Mouse (Mus musculus) kidney, embryonic 16.5 days (tissue): ENCODE results near the gene Stk25. TPM values are rescaled to one million over a fixed set of nuclear protein-coding genes. Genes with fewer than 3 reads are reported as not detected.

Source experiments
- ATAC-seq: fragments of 200-750 bp; cut with Nextera tagmentation; 2 replicates; pipeline ENCODE4 v1.8.0; 2017; ENCODE audit warnings: moderate TSS enrichment; ENCODE audit not compliant: low FRiP score, low TSS enrichment
- H3K27ac ChIP-seq: fragments of 300-500 bp; sonication (generic); 2 replicates; pipeline ENCODE4 v1.5.1; 2014; ENCODE audit warnings: low read length
- H3K27me3 ChIP-seq: fragments of 300-500 bp; sonication (generic); 2 replicates; pipeline ENCODE4 v1.6.1; 2014; ENCODE audit warnings: low read length, control low read depth, mixed read lengths; ENCODE audit not compliant: insufficient read depth
- H3K36me3 ChIP-seq: fragments of 300-500 bp; sonication (generic); 2 replicates; pipeline ENCODE4 v1.6.1; 2014; ENCODE audit warnings: low read length, control low read depth, mixed read lengths; ENCODE audit not compliant: insufficient read depth
- H3K4me1 ChIP-seq: fragments of 300-500 bp; sonication (generic); 2 replicates; pipeline ENCODE4 v1.6.1; 2014; ENCODE audit warnings: low read length, control low read depth, mixed read lengths; ENCODE audit not compliant: insufficient read depth
- H3K4me2 ChIP-seq: fragments of 300-500 bp; sonication (generic); replicated peaks from 2 replicates; pipeline ENCODE4 v1.6.1; 2014; ENCODE audit warnings: low read depth, low read length
- H3K4me3 ChIP-seq: fragments of 300-500 bp; sonication (generic); 2 replicates; pipeline ENCODE4 v1.5.1; 2014; ENCODE audit warnings: mild to moderate bottlenecking, low read length
- H3K9ac ChIP-seq: fragments of 300-500 bp; sonication (generic); replicated peaks from 2 replicates; pipeline ENCODE4 v1.6.1; 2014; ENCODE audit warnings: low read length
- H3K9me3 ChIP-seq: fragments of 300-500 bp; sonication (generic); 2 replicates; pipeline ENCODE4 v1.6.1; 2016; ENCODE audit warnings: low read length, control low read depth
- WGBS: fragments of 180-500 bp; shearing (Covaris S2); extraction: QIAGEN DNeasy Blood & Tissue Kit; methylation state at CpG from one replicate; pipeline ENCODE4 v1.1.7; 2014; 5-methylcytosine and 5-hydroxymethylcytosine counted together
- polyA plus RNA-seq: library from polyadenylated mRNA; unstranded; fragments of >200 nt; fragmentation: Nextera tagmentation; extraction: Ambion mirVana; gene quantifications from 2 replicates; pipeline ENCODE4 v1.2.1, GENCODE M21; 2015

The Stk25 gene
- polyA plus RNA-seq, 1 experiment from 2014 or later: 205 TPM

DNA sequence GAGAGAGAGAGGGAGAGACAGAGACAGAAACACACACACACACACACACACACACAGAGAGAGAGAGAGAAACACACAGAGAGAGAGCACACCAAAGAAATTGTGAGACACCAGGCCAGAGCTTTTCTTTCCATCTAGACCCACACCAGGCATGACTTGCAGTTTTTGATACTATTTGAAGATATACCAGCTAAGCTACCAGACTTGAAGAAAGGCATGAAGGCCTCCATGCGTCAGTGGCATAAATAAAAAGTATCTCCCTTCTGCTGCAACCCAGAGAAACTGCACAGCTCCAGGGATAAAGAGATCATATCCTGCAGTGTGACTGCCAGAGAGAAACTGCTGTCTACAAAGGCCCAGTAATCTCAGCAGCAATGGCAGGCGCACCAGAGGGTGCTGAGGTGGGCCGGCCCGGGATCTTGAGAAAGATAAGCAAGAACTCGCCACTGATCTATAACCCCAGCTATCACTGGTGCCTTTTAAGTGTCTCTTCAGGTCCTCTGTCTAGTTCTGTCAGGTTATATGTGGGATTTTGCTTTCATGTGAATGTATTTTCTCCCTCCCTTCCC is 8.8 kb downstream of the Stk25 start:
- no peak for ATAC-seq
- Histone ChIP-seq H3K27me3 (no peaks in the 10 kb centered on the region), H3K4me1 (peaks cover 4% of the 10 kb centered on the region; the same call in 1 of the 2 replicates), H3K4me2 (no peak overlapping the region), H3K9me3 (no peaks in the 10 kb centered on the region), H3K4me3 (no peak overlapping the region), H3K27ac (no peak overlapping the region), H3K36me3 (no peaks in the 10 kb centered on the region), H3K9ac (no peak overlapping the region)
- 83% methylated on average over 5 of the region's 5 CpGs for WGBS

DNA sequence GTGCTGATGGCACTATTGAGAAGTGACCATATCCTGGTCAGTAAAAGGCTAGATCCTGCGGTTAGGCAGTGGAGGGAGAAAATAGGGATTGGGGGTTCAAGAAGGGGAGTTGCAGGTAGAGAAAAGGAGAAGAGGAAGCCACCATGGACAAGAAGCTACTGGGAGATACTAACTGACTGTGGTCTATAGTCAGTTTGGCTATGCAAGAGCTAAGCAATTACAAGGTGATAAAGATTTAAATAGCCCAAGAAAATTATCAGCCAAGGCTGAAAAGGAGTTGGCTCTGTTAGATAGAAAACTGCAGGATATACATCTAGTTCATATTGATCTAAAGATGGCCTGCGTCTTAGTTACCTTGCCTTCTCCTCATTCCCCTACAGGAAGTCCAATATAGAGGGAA is 15.8 kb downstream of the Stk25 start:
- Histone ChIP-seq H3K9me3 (no peaks in the 10 kb centered on the region), H3K36me3 (no peaks in the 10 kb centered on the region), H3K4me1 (no peaks in the 10 kb centered on the region), H3K4me3 (no peak overlapping the region), H3K4me2 (no peak overlapping the region), H3K27me3 (no peaks in the 10 kb centered on the region), H3K9ac (no peak overlapping the region), H3K27ac (no peak overlapping the region)
- no peak for ATAC-seq
- WGBS: 89% methylated on average over 2 of the region's 2 CpGs

DNA sequence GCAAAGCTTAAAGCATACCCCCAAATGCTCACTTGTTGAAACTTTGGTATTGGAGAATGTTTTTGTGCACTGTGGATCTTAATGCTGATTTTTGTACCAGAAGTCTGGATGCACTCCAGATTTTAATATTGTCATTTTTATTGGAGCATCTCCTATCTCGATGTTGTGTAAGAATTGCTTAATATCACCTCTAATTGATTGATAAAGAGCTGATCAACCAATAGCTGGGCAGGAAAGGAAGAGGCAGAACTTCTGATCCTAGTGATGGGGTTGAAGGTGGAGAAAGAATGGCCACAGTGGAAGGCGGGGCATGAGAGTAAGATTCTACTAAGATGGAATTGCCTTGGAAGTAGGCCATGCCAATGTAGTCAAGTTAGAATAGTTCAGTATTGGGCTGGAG is 16.5 kb downstream of the Stk25 start:
- no peak overlapping the region for H3K4me2 ChIP-seq
- H3K27ac ChIP-seq: no peak overlapping the region

DNA sequence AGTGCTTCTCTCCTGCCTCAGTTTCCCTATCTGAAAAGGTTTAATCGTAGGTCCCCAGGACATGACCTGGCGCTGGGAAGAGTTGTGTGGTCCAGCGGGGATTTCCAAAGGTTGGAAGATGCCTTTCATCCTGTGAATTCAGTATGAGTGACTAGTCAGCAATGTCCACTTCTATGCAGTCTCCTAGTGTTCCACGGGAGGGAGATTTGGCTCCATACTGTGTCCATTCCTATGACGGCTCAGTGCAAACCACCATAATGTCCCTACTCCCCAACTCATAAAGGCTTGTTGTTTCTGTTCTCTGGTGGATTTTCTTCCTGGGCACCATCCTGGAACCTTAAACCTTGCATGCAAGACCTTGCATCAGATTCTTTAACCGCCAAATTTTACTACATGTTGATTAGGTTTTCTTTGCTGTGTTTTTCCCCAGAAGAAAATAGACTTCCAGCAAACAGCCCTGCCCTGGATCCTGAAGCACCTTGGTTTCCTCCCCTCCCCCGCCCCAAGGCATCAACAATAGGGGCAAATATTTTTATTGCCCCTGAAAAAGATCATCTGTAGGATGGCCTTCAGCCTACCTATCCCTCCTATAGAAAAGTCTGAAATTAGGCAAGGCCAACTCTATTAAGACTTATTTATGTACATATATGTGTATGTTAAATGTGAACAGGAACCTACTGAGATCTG is 22.1 kb downstream of the Stk25 start:
- Histone ChIP-seq H3K36me3 (no peaks in the 10 kb centered on the region), H3K27ac (peak overlapping the region; percentile 87), H3K4me3 (peak overlapping the region; percentile 61), H3K27me3 (no peaks in the 10 kb centered on the region), H3K9me3 (no peaks in the 10 kb centered on the region), H3K4me1 (peaks cover 15% of the 10 kb centered on the region), H3K9ac (peak overlapping the region; percentile 78), H3K4me2 (peak overlapping the region; percentile 83)
- ATAC-seq: peak; percentile 31
- 34% methylated on average over 7 of the region's 7 CpGs for WGBS

More for the DNA sequence above, 16.5 kb downstream of the Stk25 start:
- Histone ChIP-seq H3K36me3 (no peaks in the 10 kb centered on the region), H3K4me3 (no peak overlapping the region), H3K9ac (no peak overlapping the region), H3K9me3 (no peaks in the 10 kb centered on the region), H3K27me3 (no peaks in the 10 kb centered on the region), H3K4me1 (no peaks in the 10 kb centered on the region)
- no peak for ATAC-seq
- 81% methylated on average over 2 of the region's 2 CpGs for WGBS

DNA sequence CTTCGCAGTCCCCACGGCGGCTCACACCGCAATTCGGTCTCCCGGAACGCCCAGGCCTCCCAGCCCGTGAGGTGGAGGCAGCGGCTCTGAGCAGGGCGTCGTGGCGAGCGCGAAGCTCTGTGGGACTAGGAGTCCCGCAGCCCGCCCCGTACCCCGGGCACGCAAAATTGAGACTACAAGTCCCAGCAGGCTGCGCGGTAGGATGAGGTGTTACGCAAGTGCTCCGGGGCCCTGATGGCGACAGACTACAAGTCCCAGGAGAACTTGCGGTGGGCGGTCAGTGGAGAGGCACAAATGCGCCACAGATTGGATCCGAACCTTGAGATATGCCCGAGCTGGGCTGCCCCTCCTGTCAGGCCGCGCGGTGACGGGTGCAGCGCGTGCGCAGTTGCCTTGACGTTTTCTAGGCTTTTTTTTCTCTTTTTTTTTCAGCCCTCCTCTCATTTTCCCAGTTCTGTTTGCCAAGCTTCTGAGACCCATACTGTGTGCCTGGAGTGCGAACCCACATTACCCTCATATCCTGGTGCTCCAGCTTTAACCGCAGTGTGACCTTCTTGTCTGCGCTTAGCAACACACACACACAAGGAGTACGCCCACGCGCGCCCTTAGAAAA is 22.8 kb downstream of the Stk25 start:
- H3K4me3 ChIP-seq: peak overlapping the region; percentile 61
- H3K27me3 ChIP-seq: no peaks in the 10 kb centered on the region
- no peaks in the 10 kb centered on the region for H3K9me3 ChIP-seq
- under 1% methylated on average over 44 of the region's 44 CpGs for WGBS
- H3K27ac ChIP-seq: peak overlapping the region; percentile 87
- peak overlapping the region; percentile 83 for H3K4me2 ChIP-seq
- H3K9ac ChIP-seq: peak overlapping the region; percentile 81
- H3K4me1 ChIP-seq: peaks cover 15% of the 10 kb centered on the region
- H3K36me3 ChIP-seq: no peaks in the 10 kb centered on the region
- peak; percentile 99 for ATAC-seq

DNA sequence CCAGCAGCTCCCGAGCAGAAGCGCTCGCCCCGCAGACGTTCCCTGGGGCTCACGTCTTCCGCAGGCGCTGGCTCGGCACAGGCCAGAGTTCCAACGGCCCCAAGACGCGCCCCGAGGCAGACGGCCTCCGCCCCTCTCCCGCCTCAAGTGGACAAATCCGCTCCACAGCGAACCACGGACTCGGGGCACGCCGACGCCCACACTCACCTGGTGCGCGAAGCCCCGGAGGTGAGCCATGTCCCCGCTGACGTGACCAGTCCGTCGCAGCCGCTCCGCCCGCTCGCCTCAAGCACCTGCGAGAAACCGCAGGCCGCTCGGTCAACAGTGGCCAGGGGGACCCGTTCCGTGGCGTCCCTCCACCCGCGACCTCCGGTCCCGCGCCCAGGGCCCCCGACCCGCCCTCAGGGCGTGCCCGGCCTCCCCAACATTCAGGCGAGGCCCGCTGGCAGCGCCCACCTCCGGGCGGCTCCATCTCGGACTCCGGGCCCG is 23.3 kb downstream of the Stk25 start:
- no peak; the same call in none of the 2 replicates for ATAC-seq
- Histone ChIP-seq H3K9me3 (no peaks in the 10 kb centered on the region), H3K4me1 (peaks cover 15% of the 10 kb centered on the region), H3K36me3 (no peaks in the 10 kb centered on the region), H3K27ac (peak overlapping the region; percentile 87), H3K4me3 (peak overlapping the region; percentile 61), H3K9ac (peak overlapping the region; percentile 81), H3K4me2 (peak overlapping the region; percentile 79), H3K27me3 (no peaks in the 10 kb centered on the region)
- WGBS: under 1% methylated on average over 51 of the region's 58 CpGs

DNA sequence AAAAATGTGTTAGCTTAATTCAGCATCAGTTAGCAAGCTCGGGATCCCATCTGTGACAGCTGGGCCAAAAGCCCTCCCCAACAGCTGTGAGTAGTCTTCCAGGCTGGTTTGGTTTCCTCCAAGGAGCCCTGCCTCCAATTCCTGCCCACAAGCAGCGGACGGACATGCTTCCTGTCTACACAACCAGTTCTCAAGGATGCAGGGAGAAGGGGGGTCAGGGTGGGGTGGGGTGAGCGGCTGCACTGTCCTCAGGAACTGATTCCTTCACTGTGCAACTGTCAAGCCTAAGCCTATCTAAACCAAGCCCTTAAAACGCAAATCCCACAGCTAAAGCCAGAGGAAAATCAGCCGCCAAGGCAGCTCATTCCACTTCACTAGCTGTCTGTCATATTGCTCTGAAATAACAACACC is 24.0 kb downstream of the Stk25 start:
- peak overlapping the region; percentile 79 for H3K4me2 ChIP-seq
- WGBS: 3% methylated on average over 6 of the region's 6 CpGs
- peak overlapping the region; percentile 61 for H3K4me3 ChIP-seq
- H3K27ac ChIP-seq: peak overlapping the region; percentile 87
- H3K4me1 ChIP-seq: peaks cover 15% of the 10 kb centered on the region
- ATAC-seq: 0 out of 2 replicates have a peak, but pooled peaks have one; percentile 4
- peak overlapping the region; percentile 81 for H3K9ac ChIP-seq
- H3K9me3 ChIP-seq: no peaks in the 10 kb centered on the region
- H3K27me3 ChIP-seq: no peaks in the 10 kb centered on the region
- no peaks in the 10 kb centered on the region for H3K36me3 ChIP-seq

DNA sequence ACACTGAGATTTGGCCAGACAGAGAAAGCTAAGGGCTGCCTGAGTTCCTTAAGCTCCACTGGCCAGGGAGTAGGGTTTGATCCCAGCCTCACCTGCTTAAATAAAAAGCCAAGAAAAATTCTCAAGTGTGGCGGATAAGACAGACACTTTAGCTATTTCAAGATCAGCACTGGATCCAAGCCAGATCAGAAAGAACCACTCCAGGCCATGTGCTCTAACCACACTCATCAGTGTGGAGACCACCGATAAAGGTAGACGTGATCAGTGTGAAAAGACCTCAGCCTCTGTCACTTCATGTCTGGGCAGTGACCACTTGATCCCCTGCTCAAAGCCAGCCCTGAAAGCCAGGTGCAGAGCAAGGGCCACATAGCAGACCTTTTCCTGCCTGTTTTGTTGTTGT is 25.7 kb downstream of the Stk25 start:
- Histone ChIP-seq H3K9ac (no peak overlapping the region), H3K36me3 (peaks cover 13% of the 10 kb centered on the region), H3K4me1 (peaks cover 15% of the 10 kb centered on the region), H3K4me2 (no peak overlapping the region), H3K4me3 (no peak overlapping the region), H3K27ac (no peak overlapping the region), H3K27me3 (no peaks in the 10 kb centered on the region), H3K9me3 (no peaks in the 10 kb centered on the region)
- no peak for ATAC-seq
- WGBS: 93% methylated on average over 3 of the region's 3 CpGs

DNA sequence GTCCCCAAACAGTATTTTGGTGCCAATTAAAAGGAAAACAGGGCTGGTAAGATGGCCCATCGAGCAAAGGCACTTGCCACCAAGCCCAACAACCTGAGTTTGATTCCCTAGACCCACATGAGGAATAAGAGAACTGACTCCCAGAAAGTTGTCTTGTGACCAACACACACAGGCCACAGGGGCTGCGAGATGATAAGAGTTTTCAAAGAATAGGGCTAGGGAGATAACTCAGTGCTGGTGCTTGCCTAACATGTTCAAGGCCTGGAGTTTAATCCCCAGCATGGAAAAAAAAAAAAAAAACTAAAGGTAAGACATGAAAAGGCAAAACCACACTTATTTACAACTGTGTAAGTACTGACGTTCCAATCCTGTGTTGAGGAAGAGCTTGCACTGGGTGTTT is 27.7 kb downstream of the Stk25 start:
- Histone ChIP-seq H3K4me3 (no peak overlapping the region), H3K27ac (no peak overlapping the region), H3K9ac (no peak overlapping the region), H3K36me3 (peaks cover 32% of the 10 kb centered on the region), H3K4me1 (peaks cover 15% of the 10 kb centered on the region), H3K27me3 (no peaks in the 10 kb centered on the region), H3K4me2 (no peak overlapping the region), H3K9me3 (no peaks in the 10 kb centered on the region)
- 85% methylated on average over 3 of the region's 3 CpGs for WGBS
- no peak for ATAC-seq

DNA sequence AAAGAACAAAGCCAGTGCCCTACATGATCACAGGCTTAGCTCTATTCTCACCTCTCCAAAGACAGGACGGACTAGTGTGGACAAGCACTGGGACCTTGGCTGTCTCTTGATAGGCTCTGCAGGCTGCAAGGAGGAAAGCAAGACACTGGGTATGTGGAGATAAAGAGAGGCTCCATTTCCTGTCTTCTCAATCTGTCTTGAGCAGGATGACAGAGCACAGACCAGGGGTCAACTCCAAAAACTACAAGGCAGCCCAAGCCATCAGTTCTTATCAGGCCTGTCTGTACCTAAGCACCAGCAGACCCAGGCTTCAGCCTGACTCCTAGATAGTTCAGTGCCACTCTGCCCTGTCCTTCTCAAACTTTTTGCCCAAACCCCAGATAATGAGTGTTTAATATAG is 34.0 kb downstream of the Stk25 start:
- WGBS: 83% methylated on average over 1 of the region's 1 CpGs
- no peak for ATAC-seq
- no peaks in the 10 kb centered on the region for H3K27me3 ChIP-seq

More for the DNA sequence above, 34.0 kb downstream of the Stk25 start:
- Histone ChIP-seq H3K4me1 (no peaks in the 10 kb centered on the region), H3K9ac (no peak overlapping the region), H3K4me2 (no peak overlapping the region), H3K9me3 (no peaks in the 10 kb centered on the region), H3K36me3 (peaks cover 79% of the 10 kb centered on the region), H3K4me3 (no peak overlapping the region), H3K27ac (no peak overlapping the region)
